Comparison of ENCODE assay signal across 12 mouse cellular contexts in the genomic region with DNA sequence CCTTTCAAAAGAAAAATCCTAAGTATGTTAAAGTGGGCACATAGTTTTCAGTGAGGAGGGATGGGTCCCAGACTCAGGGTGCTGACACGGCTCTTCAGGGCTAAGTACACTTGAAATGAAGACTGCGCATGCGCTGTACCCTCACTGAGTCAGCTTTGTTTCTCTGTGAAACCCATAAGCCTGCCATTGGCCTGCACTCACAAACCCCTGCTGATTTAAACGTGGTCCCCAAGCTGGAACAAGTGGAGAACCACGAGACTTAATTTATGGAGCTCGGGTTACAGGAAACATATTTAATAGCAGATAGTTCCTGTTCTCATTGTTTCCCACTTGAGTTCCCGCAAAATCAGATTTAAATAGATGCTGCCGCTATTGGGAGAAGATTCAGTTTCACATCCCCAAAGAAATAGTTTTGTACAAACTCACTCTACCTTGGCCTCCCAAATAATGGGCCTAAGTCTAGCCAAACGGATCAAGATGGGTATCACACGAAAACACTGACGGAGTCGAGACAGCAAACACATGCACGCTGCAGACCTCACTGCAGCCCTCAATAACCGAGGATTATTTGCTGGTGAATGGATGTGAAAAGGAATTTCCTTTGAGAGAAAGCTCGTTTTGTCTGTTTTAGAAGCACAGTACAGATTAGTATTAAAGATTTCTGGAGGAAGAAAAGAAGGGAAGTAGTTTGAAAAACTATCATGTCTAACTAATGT. TPM values are rescaled to one million over a fixed set of nuclear protein-coding genes. Genes with fewer than 3 reads are reported as not detected.
DNase-seq lines count a peak whose midpoint lies in the region; ATAC-seq and TF ChIP-seq lines count a peak whose summit lies in the region.
"Had no signal": no experiment of that assay in that cellular context is flagged by ENCODE, and none has a peak within 500 bp of the region (broad histone marks: within the 10 kb centered on the region; RNA-seq: fewer than 3 reads in every experiment).

No protein-coding gene starts in this region.

- no peaks in the 10 kb centered on the region for H3K9me3 ChIP-seq in heart, embryonic 14.5 days (ENCODE audit: control insufficient read depth, low read length)
- H3K9me3 ChIP-seq in limb, embryonic 12.5 days, result no peaks in the 10 kb centered on the region
- H3K9me3 ChIP-seq in midbrain, postnatal 0 days (ENCODE audit: low read length), result no peaks in the 10 kb centered on the region
- H3K9me3 ChIP-seq: stomach, embryonic 15.5 days had no signal

- H3K4me2 ChIP-seq in heart, embryonic 14.5 days (ENCODE audit: low read length), result peak overlapping the region; percentile 39; the same call in 1 of the 2 replicates
- H3K4me2 ChIP-seq in limb, embryonic 12.5 days, result no peak overlapping the region
- peak overlapping the region; percentile 26; the same call in 1 of the 2 replicates for H3K4me2 ChIP-seq in midbrain, postnatal 0 days (ENCODE audit: low read depth, low read length, poor library complexity, severe bottlenecking)
- H3K4me2 ChIP-seq: stomach, embryonic 15.5 days had no signal

- no peaks in the 10 kb centered on the region for H3K36me3 ChIP-seq in heart, embryonic 14.5 days (ENCODE audit: control insufficient read depth, insufficient read depth, low read length)
- H3K36me3 ChIP-seq in heart, adult 2 months (ENCODE audit: control insufficient read depth, insufficient read depth, low read length), result no peaks in the 10 kb centered on the region
- no peaks in the 10 kb centered on the region for H3K36me3 ChIP-seq in limb, embryonic 12.5 days
- H3K36me3 ChIP-seq in midbrain, postnatal 0 days (ENCODE audit: insufficient read depth, low read length), result no peaks in the 10 kb centered on the region
- H3K36me3 ChIP-seq: stomach, embryonic 15.5 days had no signal

- H3K79me2 ChIP-seq in heart, adult 2 months (replicated peaks; ENCODE audit: control insufficient read depth, insufficient read depth, low read length), result no peaks in the 10 kb centered on the region

- no peak for ATAC-seq in heart, embryonic 14.5 days (ENCODE audit: insufficient number of reproducible peaks, insufficient read depth, low FRiP score, low read depth)
- ATAC-seq in common myeloid progenitor, adult 5-6 weeks (replicated peaks; ENCODE audit: low read depth, poor library complexity, severe bottlenecking), result peak; percentile 97
- no peak; the same call in 1 of the 2 replicates for ATAC-seq in limb, embryonic 12.5 days (ENCODE audit: insufficient number of reproducible peaks, insufficient read depth, low FRiP score, low TSS enrichment, low read depth)
- ATAC-seq in midbrain, postnatal 0 days (ENCODE audit: low FRiP score), result 0 out of 2 replicates have a peak, but pooled peaks have one; percentile 23

- DNase-seq in heart, adult 2 months, result no peak
- DNase-seq in gastrocnemius, postnatal 14 days, result peak; percentile 17
- DNase-seq in midbrain, postnatal 0 days (ENCODE audit: low spot score), result peak; percentile 17
- no peak for DNase-seq in cerebellum, adult 9-11 months
- DNase-seq in cerebellum, adult 9-10 months, result no peak

- 62% methylated on average over 15 of the region's 15 CpGs for WGBS in heart, embryonic 14.5 days
- WGBS in heart, adult 2 months, result 63% methylated on average over 15 of the region's 15 CpGs
- 45% methylated on average over 15 of the region's 15 CpGs for WGBS in limb, embryonic 12.5 days
- 32% methylated on average over 15 of the region's 15 CpGs for WGBS in midbrain, postnatal 0 days

- no peak for TF ChIP-seq EP300 in heart, adult 2 months (IDR thresholded peaks at IDR 0.05; ENCODE audit: insufficient read depth, low read depth, low read length)

- no peak overlapping the region for H3K27ac ChIP-seq in heart, embryonic 14.5 days (replicated peaks in 1 of 2; ENCODE audit: control insufficient read depth in 1 of 2, insufficient read depth in 1 of 2, low read depth in 2 of 2, low read length in 2 of 2)
- H3K27ac ChIP-seq in heart, adult 2 months, result no peak overlapping the region
- H3K27ac ChIP-seq in limb, embryonic 12.5 days, result peak overlapping the region; percentile 37
- peak overlapping the region; percentile 0; the same call in 1 of the 2 replicates for H3K27ac ChIP-seq in midbrain, postnatal 0 days (ENCODE audit: low read depth, low read length)
- H3K27ac ChIP-seq: stomach, embryonic 15.5 days had no signal

- no peaks in the 10 kb centered on the region for H3K27me3 ChIP-seq in heart, embryonic 14.5 days (ENCODE audit: control insufficient read depth, insufficient read depth, low read length)
- H3K27me3 ChIP-seq in heart, adult 2 months (ENCODE audit: control insufficient read depth, insufficient read depth, low read length), result no peaks in the 10 kb centered on the region
- no peaks in the 10 kb centered on the region for H3K27me3 ChIP-seq in limb, embryonic 12.5 days
- H3K27me3 ChIP-seq in midbrain, postnatal 0 days (ENCODE audit: insufficient read depth, low read length), result no peaks in the 10 kb centered on the region
- H3K27me3 ChIP-seq: stomach, embryonic 15.5 days had no signal

- intact Hi-C loops in heart, adult 2 months (cut with DNase I), result no loop called here
- intact Hi-C loops in gastrocnemius, postnatal 14 days (cut with DNase I; ENCODE audit: low total_unique reads), result no loop called here

- TF ChIP-seq CTCF in heart, adult 2 months (IDR thresholded peaks at IDR 0.05), result no peak
- TF ChIP-seq CTCF in midbrain, postnatal 0 days (IDR thresholded peaks at IDR 0.05), result no peak

- no peak for TF ChIP-seq POLR2A in heart, adult 2 months (IDR thresholded peaks at IDR 0.05; ENCODE audit: insufficient read depth, low read depth, low read length)

- H3K4me1 ChIP-seq in heart, embryonic 14.5 days (ENCODE audit: control insufficient read depth in 2 of 2, insufficient read depth in 2 of 2, low read length in 2 of 2), result no peaks in the 10 kb centered on the region; a peak in 1 of 4 replicates
- H3K4me1 ChIP-seq in heart, adult 2 months (ENCODE audit: control insufficient read depth, insufficient read depth, low read length), result no peaks in the 10 kb centered on the region
- peaks cover 19% of the 10 kb centered on the region for H3K4me1 ChIP-seq in limb, embryonic 12.5 days (replicated peaks)
- no peaks in the 10 kb centered on the region for H3K4me1 ChIP-seq in midbrain, postnatal 0 days (ENCODE audit: insufficient read depth, low read length)
- H3K4me1 ChIP-seq: stomach, embryonic 15.5 days had no signal

- no peak overlapping the region for H3K4me3 ChIP-seq in heart, embryonic 14.5 days (ENCODE audit: control insufficient read depth in 1 of 2, insufficient read depth in 1 of 2, low read depth in 1 of 2, low read length in 2 of 2)
- H3K4me3 ChIP-seq in heart, adult 2 months, result no peak overlapping the region
- no peak overlapping the region for H3K4me3 ChIP-seq in limb, embryonic 12.5 days (replicated peaks)
- H3K4me3 ChIP-seq in midbrain, postnatal 0 days (ENCODE audit: low read depth, low read length), result peak overlapping the region; percentile 5; the same call in 1 of the 2 replicates
- H3K4me3 ChIP-seq: erythroblast, embryonic 14.5 days; stomach, embryonic 15.5 days had no signal

- H3K9ac ChIP-seq in heart, embryonic 14.5 days (ENCODE audit: low read length), result no peak overlapping the region
- H3K9ac ChIP-seq in heart, adult 2 months (ENCODE audit: low read depth, low read length), result no peak overlapping the region
- H3K9ac ChIP-seq in limb, embryonic 12.5 days (replicated peaks), result no peak overlapping the region
- no peak overlapping the region for H3K9ac ChIP-seq in midbrain, postnatal 0 days (replicated peaks; ENCODE audit: low read length, poor library complexity, severe bottlenecking)
- H3K9ac ChIP-seq: stomach, embryonic 15.5 days had no signal

RNA-seq across cellular contexts. Expression of gene Lgr5, which starts 36.5 kb away (rescaled TPM):
- 0.19 and 0.32 TPM in 2 replicates for polyA plus RNA-seq in heart, embryonic 14.5 days (2014; fragmentation: Nextera tagmentation; extraction: Ambion mirVana)
- under 1 TPM in 1 of 2 experiments, not detected in 1; 0.05 TPM for total RNA-seq in heart, adult 2 months (2021)
- polyA plus RNA-seq in heart, adult 2 months (2012; rRNA removed), result 0.25 and 0.32 TPM in 2 replicates
- total RNA-seq in common myeloid progenitor, adult 5-6 weeks (2017), result 0.05 and 0.78 TPM in 2 replicates
- total RNA-seq in gastrocnemius, postnatal 14 days (2021), result under 1 TPM; 0.14 to 0.31 TPM
- polyA plus RNA-seq in limb, embryonic 12.5 days (2016; fragmentation: Nextera tagmentation; extraction: Ambion mirVana), result 6.6 and 8.9 TPM in 2 replicates
- 3.0 and 6.0 TPM in 2 replicates for total RNA-seq in midbrain, postnatal 0 days (2014; rRNA removed)
- 1.5 and 1.8 TPM in 2 replicates for polyA plus RNA-seq in midbrain, postnatal 0 days (2015; fragmentation: Nextera tagmentation; extraction: Ambion mirVana)
- polyA plus RNA-seq: erythroblast, embryonic 14.5 days had no signal

RNA-seq across cellular contexts. Expression of gene A930009A15Rik, which starts 54.3 kb away (rescaled TPM):
- not detected in 2 replicates for polyA plus RNA-seq in heart, embryonic 14.5 days (2014; fragmentation: Nextera tagmentation; extraction: Ambion mirVana)
- total RNA-seq in heart, adult 2 months (2021), result not detected
- polyA plus RNA-seq in heart, adult 2 months (2012; rRNA removed), result not detected in 2 replicates
- not detected in 2 replicates for total RNA-seq in common myeloid progenitor, adult 5-6 weeks (2017)
- not detected for total RNA-seq in gastrocnemius, postnatal 14 days (2021)
- polyA plus RNA-seq in limb, embryonic 12.5 days (2016; fragmentation: Nextera tagmentation; extraction: Ambion mirVana), result not detected in 2 replicates
- total RNA-seq in midbrain, postnatal 0 days (2014; rRNA removed), result 0.85 TPM in 1 of 2 replicates, not detected in the other
- polyA plus RNA-seq in midbrain, postnatal 0 days (2015; fragmentation: Nextera tagmentation; extraction: Ambion mirVana), result 1.5 and 2.1 TPM in 2 replicates
- total RNA-seq: ES-E14 had no signal
- polyA plus RNA-seq: erythroblast, embryonic 14.5 days; liver, embryonic 16.5 days; stomach, embryonic 15.5 days had no signal

Comparison
In these comparisons a context has a peak if more than half of its experiments do, and no peak if none do; other contexts are left out.
1. ATAC-seq: peak in common myeloid progenitor, adult 5-6 weeks (single experiment) and midbrain, postnatal 0 days (single experiment); none in heart, embryonic 14.5 days (single experiment) and limb, embryonic 12.5 days (single experiment).
2. H3K27ac ChIP-seq: peak in limb, embryonic 12.5 days (single experiment) and midbrain, postnatal 0 days (single experiment); none in heart, embryonic 14.5 days (0 of 2) and heart, adult 2 months (single experiment).
3. DNase-seq: peak in gastrocnemius, postnatal 14 days (single experiment) and midbrain, postnatal 0 days (single experiment); none in heart, adult 2 months (0 of 2), cerebellum, adult 9-11 months (single experiment) and cerebellum, adult 9-10 months (single experiment).